Mouse (Mus musculus) ES-Bruce4 (cell line): ENCODE data around the gene Wars.

Experiments used
- CTCF ChIP-seq: IDR thresholded peaks from one replicate; pipeline ENCODE4 v1.8.1; 2011; ENCODE audit warnings: low read depth, low read length
- EP300 ChIP-seq: IDR thresholded peaks from 2 replicates; pipeline ENCODE4 v1.6.1; 2011; ENCODE audit warnings: low read depth, low read length; ENCODE audit not compliant: insufficient read depth

DNA sequence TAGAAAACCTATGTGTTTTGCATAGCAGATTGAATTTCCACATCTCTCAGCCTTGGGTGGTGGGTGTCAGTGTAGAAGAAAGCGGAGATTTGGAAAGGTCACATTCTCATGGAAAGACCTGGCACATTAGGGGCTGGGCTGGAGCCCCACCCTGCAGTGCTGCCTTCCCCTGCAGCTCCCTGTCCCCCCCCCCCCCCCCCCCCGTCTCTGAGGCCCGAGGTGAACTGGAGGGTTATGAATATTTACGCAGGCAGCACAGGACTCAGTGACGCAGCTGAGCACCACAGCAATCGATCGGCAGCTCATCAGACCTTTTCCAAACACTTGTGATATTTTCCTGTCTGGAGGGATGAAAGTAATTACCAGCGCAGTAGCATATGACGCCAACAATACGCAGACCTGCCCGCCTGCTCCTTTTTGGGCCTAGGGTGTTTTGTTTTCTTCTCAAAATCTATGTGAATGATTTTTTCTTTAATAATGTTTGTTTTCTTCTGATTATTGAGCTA, 32.7 kb upstream of the Wars start:
- TF ChIP-seq CTCF (no peak), EP300 (no peak)
